Mouse (Mus musculus) ES-E14 (cell line): Measurements from ENCODE around the gene Serinc2.

ENCODE experiments used
- CHD2 ChIP-seq: IDR thresholded peaks from 2 replicates; pipeline ENCODE4 v1.6.1; 2014; ENCODE audit warnings: mild to moderate bottlenecking, low read depth, low read length, inconsistent platforms
- HCFC1 ChIP-seq: IDR thresholded peaks from 2 replicates; pipeline ENCODE4 v1.6.1; 2012; ENCODE audit warnings: low read length, inconsistent platforms, borderline replicate concordance; ENCODE audit not compliant: insufficient read depth
- MAFK ChIP-seq: IDR thresholded peaks from 2 replicates; pipeline ENCODE4 v1.6.1; 2014; ENCODE audit warnings: mild to moderate bottlenecking, low read depth, low read length, inconsistent platforms; ENCODE audit not compliant: insufficient read depth

DNA sequence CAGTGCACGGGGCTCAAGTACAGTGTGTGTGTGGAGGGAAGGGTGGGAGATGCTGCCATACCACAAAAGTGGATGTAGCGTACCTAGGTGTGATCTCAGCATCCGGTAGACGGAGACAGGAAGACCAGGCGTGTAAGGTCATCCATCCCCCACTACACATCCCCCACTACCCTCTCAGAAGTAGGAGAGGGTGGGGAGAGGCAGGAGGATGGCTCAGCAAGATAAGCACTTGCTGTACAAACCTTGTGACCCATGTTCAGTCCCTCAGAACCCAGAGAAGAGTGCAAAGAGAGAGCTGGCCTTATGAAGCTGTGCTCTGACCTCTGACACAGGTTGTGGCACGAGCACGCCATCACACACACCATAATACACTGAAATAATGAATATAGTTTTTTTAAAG lies 42.6 kb upstream of the Serinc2 start:
- TF ChIP-seq HCFC1 (no peak), MAFK (no peak), CHD2 (no peak)
